Mouse (Mus musculus): Measurements from ENCODE around the gene Gm45062.

DNA sequence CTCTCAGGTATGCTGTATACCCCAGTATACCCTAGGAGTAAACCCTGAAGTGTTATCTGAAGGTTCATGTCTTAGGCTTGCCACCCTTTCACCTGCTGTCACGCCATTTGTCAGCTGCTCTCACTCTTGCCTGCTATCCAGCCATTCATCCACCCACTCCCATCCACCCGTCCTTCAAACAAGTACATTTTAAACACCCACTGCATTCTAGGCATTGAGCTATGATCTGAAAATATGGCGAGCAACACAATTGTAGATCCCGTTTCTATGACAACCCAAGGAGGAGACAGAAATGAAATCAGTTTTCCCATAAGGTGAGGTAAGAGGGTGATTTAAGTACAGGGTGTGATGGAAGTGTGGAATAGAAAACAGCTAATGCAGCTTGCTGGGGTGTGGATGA lies 378.9 kb downstream of the Gm45062 start:
- TF ChIP-seq POLR2A (IDR thresholded peaks at IDR 0.05; ENCODE audit: insufficient read depth, low read depth, low read length) (no peak), CTCF (IDR thresholded peaks at IDR 0.05; ENCODE audit: insufficient read depth, low read depth, low read length) (no peak)
